Mouse (Mus musculus) forebrain, embryonic 15.5 days (tissue): ENCODE measurements at regions not wholly inside any gene's neighbourhood (a gene's known extent, or its start where the extent isn't known, plus 50 kb on each side); places are given as distances from the start of the nearest gene placed in this dataset.

Experiments
- ATAC-seq: fragments of 200-750 bp; cut with Nextera tagmentation; replicated peaks from 2 replicates; pipeline ENCODE4 v1.8.0; 2017; ENCODE audit warnings: mild to moderate bottlenecking, moderate TSS enrichment, moderate library complexity
- H3K27ac ChIP-seq: fragments of 300-500 bp; sonication (generic); replicated peaks from 2 replicates; pipeline ENCODE4 v1.5.1; 2015; ENCODE audit warnings: mild to moderate bottlenecking, inconsistent platforms
- H3K27me3 ChIP-seq: fragments of 300-500 bp; sonication (generic); 2 replicates; pipeline ENCODE4 v1.6.1; 2015; ENCODE audit warnings: inconsistent platforms
- H3K36me3 ChIP-seq: fragments of 300-500 bp; sonication (generic); 2 replicates; pipeline ENCODE4 v1.6.1; 2015; ENCODE audit warnings: mild to moderate bottlenecking, inconsistent platforms
- H3K4me1 ChIP-seq: fragments of 300-500 bp; sonication (generic); 2 replicates; pipeline ENCODE4 v1.6.1; 2015; ENCODE audit warnings: inconsistent platforms
- H3K4me2 ChIP-seq: fragments of 300-500 bp; sonication (generic); replicated peaks from 2 replicates; pipeline ENCODE4 v1.6.1; 2015; ENCODE audit warnings: mild to moderate bottlenecking, inconsistent platforms
- H3K4me3 ChIP-seq: fragments of 300-500 bp; sonication (generic); 2 replicates; pipeline ENCODE4 v1.5.1; 2015; ENCODE audit warnings: mild to moderate bottlenecking, inconsistent platforms
- H3K9ac ChIP-seq: fragments of 300-500 bp; sonication (generic); replicated peaks from 2 replicates; pipeline ENCODE4 v1.6.1; 2015; ENCODE audit warnings: mild to moderate bottlenecking, inconsistent platforms
- H3K9me3 ChIP-seq: fragments of 300-500 bp; sonication (generic); 2 replicates; pipeline ENCODE4 v1.6.1; 2016; ENCODE audit warnings: inconsistent platforms
- WGBS: fragments of 180-500 bp; shearing (Covaris S2); methylation state at CpG from one replicate; pipeline ENCODE4 v1.1.7; 2015; ENCODE audit warnings: mixed read lengths; 5-methylcytosine and 5-hydroxymethylcytosine counted together

- 20% methylated on average over 3 of the region's 3 CpGs for WGBS
- 0 out of 2 replicates have a peak, but pooled peaks cover 3% of the 10 kb centered on the region for H3K27me3 ChIP-seq
- H3K4me3 ChIP-seq, result no peak overlapping the region
- H3K4me1 ChIP-seq, result peaks cover 12% of the 10 kb centered on the region; the same call in 1 of the 2 replicates
- H3K4me2 ChIP-seq, result no peak overlapping the region
- no peaks in the 10 kb centered on the region for H3K9me3 ChIP-seq
- H3K36me3 ChIP-seq, result no peaks in the 10 kb centered on the region
- ATAC-seq, result no peak
- H3K27ac ChIP-seq, result no peak overlapping the region
- no peak overlapping the region for H3K9ac ChIP-seq
Measured at GRCm38 (mm10) chr13:57281504-57281903, 385.7 kb upstream of the Trpc7 start.

- Histone ChIP-seq H3K9ac (no peak overlapping the region), H3K4me3 (no peak overlapping the region), H3K27ac (no peak overlapping the region), H3K27me3 (0 out of 2 replicates have a peak, but pooled peaks cover 3% of the 10 kb centered on the region), H3K4me2 (no peak overlapping the region), H3K36me3 (no peaks in the 10 kb centered on the region), H3K9me3 (no peaks in the 10 kb centered on the region), H3K4me1 (peaks cover 12% of the 10 kb centered on the region; the same call in 1 of the 2 replicates)
- WGBS, result 6% methylated on average over 2 of the region's 2 CpGs
- ATAC-seq, result no peak
Measured at GRCm38 (mm10) chr13:57278580-57278979, 382.8 kb upstream of the Trpc7 start.

GRCm38 (mm10) chr13:57277076-57277475 lies 381.3 kb upstream of the Trpc7 start:
- H3K9me3 ChIP-seq, result no peaks in the 10 kb centered on the region
- H3K36me3 ChIP-seq, result no peaks in the 10 kb centered on the region
- 0 out of 2 replicates have a peak, but pooled peaks cover 3% of the 10 kb centered on the region for H3K27me3 ChIP-seq
- peaks cover 5% of the 10 kb centered on the region; the same call in 1 of the 2 replicates for H3K4me1 ChIP-seq
- 44% methylated on average over 4 of the region's 4 CpGs for WGBS
- ATAC-seq, result no peak
- H3K9ac ChIP-seq, result no peak overlapping the region
- no peak overlapping the region for H3K4me2 ChIP-seq
- H3K27ac ChIP-seq, result no peak overlapping the region
- no peak overlapping the region for H3K4me3 ChIP-seq

- Histone ChIP-seq H3K4me1 (no peaks in the 10 kb centered on the region), H3K27me3 (0 out of 2 replicates have a peak, but pooled peaks cover 3% of the 10 kb centered on the region), H3K27ac (no peak overlapping the region), H3K9ac (no peak overlapping the region), H3K9me3 (no peaks in the 10 kb centered on the region), H3K4me2 (no peak overlapping the region), H3K36me3 (no peaks in the 10 kb centered on the region), H3K4me3 (no peak overlapping the region)
- ATAC-seq, result no peak
- WGBS, result 86% methylated on average over 11 of the region's 11 CpGs
Measured at GRCm38 (mm10) chr13:57275871-57276270, 380.1 kb upstream of the Trpc7 start.

GRCm38 (mm10) chr13:57273593-57273992 lies 377.8 kb upstream of the Trpc7 start:
- 24% methylated on average over 3 of the region's 3 CpGs for WGBS
- H3K4me3 ChIP-seq, result no peak overlapping the region
- no peak overlapping the region for H3K9ac ChIP-seq
- H3K4me2 ChIP-seq, result no peak overlapping the region
- H3K27me3 ChIP-seq, result no peaks in the 10 kb centered on the region
- no peaks in the 10 kb centered on the region for H3K9me3 ChIP-seq
- ATAC-seq, result no peak
- H3K27ac ChIP-seq, result no peak overlapping the region
- H3K4me1 ChIP-seq, result no peaks in the 10 kb centered on the region
- no peaks in the 10 kb centered on the region for H3K36me3 ChIP-seq

DNA sequence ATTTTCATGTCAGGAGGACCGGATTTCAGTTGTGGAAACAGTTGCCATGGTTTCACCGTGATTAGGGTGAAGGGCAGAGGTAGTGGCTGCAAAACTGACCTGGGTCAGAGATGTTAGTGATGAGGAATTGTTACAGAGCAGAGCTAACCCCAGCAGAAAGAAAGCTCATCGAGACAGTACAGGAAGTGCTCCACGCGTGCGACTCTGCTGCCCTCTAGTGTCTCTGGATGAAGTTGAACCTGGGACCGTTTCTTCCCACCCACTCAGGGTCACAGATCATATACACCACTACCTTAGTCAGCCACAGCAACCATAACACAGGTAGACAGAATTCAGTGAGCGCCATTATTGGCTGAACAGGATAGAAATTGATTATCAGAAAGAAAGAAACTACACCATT lies 373.8 kb upstream of the Trpc7 start:
- H3K9me3 ChIP-seq, result no peaks in the 10 kb centered on the region
- H3K36me3 ChIP-seq, result no peaks in the 10 kb centered on the region
- H3K27me3 ChIP-seq, result no peaks in the 10 kb centered on the region
- H3K4me3 ChIP-seq, result no peak overlapping the region
- WGBS, result 14% methylated on average over 8 of the region's 8 CpGs
- H3K4me2 ChIP-seq, result no peak overlapping the region
- no peaks in the 10 kb centered on the region for H3K4me1 ChIP-seq
- no peak overlapping the region for H3K9ac ChIP-seq
- H3K27ac ChIP-seq, result no peak overlapping the region
- ATAC-seq, result peak; percentile 80

- WGBS, result 4% methylated on average over 6 of the region's 6 CpGs
- Histone ChIP-seq H3K4me1 (no peaks in the 10 kb centered on the region), H3K4me3 (no peak overlapping the region), H3K36me3 (no peaks in the 10 kb centered on the region), H3K27me3 (no peaks in the 10 kb centered on the region), H3K27ac (0 out of 2 replicates have a peak overlapping the region, but pooled peaks have one; percentile 0), H3K4me2 (no peak overlapping the region), H3K9ac (no peak overlapping the region), H3K9me3 (no peaks in the 10 kb centered on the region)
- ATAC-seq, result peak; percentile 32
Measured at GRCm38 (mm10) chr13:57259920-57260319, 364.1 kb upstream of the Trpc7 start.

DNA sequence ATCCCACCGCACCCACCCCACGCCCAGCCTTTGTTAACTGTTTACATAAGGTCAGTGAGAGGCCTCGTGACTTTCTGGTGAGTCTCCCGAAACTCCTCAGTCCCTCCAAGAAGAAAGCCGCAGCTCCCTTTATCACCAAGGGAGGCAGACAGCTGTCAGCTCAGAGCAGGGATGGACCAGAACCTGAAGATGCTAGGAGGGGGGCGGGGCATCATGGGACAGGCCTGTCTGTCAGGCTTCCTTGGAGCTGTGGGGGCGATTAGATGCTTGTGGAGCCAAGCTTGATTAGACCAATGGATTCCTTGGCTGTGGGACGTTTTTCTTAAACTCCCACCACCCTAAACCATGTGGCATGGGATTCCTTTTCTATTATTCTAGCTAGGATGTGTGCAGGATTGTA lies 363.7 kb upstream of the Trpc7 start:
- no peak overlapping the region for H3K4me2 ChIP-seq
- no peak for ATAC-seq
- H3K4me1 ChIP-seq, result no peaks in the 10 kb centered on the region
- H3K9me3 ChIP-seq, result no peaks in the 10 kb centered on the region
- no peaks in the 10 kb centered on the region for H3K36me3 ChIP-seq
- 0 out of 2 replicates have a peak overlapping the region, but pooled peaks have one; percentile 0 for H3K27ac ChIP-seq
- no peaks in the 10 kb centered on the region for H3K27me3 ChIP-seq
- 72% methylated on average over 8 of the region's 8 CpGs for WGBS
- no peak overlapping the region for H3K4me3 ChIP-seq
- H3K9ac ChIP-seq, result no peak overlapping the region

GRCm38 (mm10) chr13:57255920-57256319 lies 360.1 kb upstream of the Trpc7 start:
- 86% methylated on average over 11 of the region's 11 CpGs for WGBS
- H3K9ac ChIP-seq, result no peak overlapping the region
- H3K4me2 ChIP-seq, result no peak overlapping the region
- no peaks in the 10 kb centered on the region for H3K27me3 ChIP-seq
- H3K4me3 ChIP-seq, result no peak overlapping the region
- no peaks in the 10 kb centered on the region for H3K36me3 ChIP-seq
- no peaks in the 10 kb centered on the region for H3K9me3 ChIP-seq
- no peaks in the 10 kb centered on the region for H3K4me1 ChIP-seq
- no peak overlapping the region for H3K27ac ChIP-seq
- ATAC-seq, result no peak

DNA sequence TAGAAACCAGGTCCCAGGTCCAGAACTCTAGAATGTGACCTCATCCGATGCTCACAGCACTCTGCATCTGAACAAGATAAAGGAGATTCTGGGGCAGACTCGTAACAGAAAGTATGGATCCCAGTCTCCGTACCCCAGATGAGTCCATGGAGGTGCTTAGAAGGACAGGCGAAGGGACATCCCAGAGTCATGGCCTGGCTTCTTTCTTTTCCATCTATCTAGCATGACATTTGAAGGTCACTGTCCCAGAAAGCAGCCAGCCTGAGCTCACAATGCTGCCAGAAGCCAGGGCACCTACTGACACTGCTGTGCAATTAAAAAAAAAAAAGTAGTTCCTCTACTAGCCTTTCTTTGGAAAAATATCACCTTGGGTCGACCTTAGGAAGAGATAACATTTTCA lies 354.1 kb upstream of the Trpc7 start:
- Histone ChIP-seq H3K36me3 (no peaks in the 10 kb centered on the region), H3K4me2 (no peak overlapping the region), H3K9me3 (no peaks in the 10 kb centered on the region), H3K4me3 (no peak overlapping the region), H3K27ac (no peak overlapping the region), H3K4me1 (0 out of 2 replicates have a peak, but pooled peaks cover 7% of the 10 kb centered on the region), H3K27me3 (no peaks in the 10 kb centered on the region), H3K9ac (no peak overlapping the region)
- 86% methylated on average over 5 of the region's 5 CpGs for WGBS
- no peak for ATAC-seq

GRCm38 (mm10) chr13:57249401-57249800 lies 353.6 kb upstream of the Trpc7 start:
- H3K4me1 ChIP-seq, result 0 out of 2 replicates have a peak, but pooled peaks cover 7% of the 10 kb centered on the region
- no peak for ATAC-seq
- H3K4me3 ChIP-seq, result no peak overlapping the region
- H3K4me2 ChIP-seq, result no peak overlapping the region
- no peak overlapping the region for H3K9ac ChIP-seq
- H3K9me3 ChIP-seq, result no peaks in the 10 kb centered on the region
- H3K27me3 ChIP-seq, result no peaks in the 10 kb centered on the region
- WGBS, result 75% methylated on average over 4 of the region's 4 CpGs
- no peak overlapping the region for H3K27ac ChIP-seq
- no peaks in the 10 kb centered on the region for H3K36me3 ChIP-seq

GRCm38 (mm10) chr13:57246238-57246963 lies 350.6 kb upstream of the Trpc7 start:
- Histone ChIP-seq H3K4me2 (0 out of 2 replicates have a peak overlapping the region, but pooled peaks have one; percentile 4), H3K4me3 (no peak overlapping the region), H3K27ac (no peak overlapping the region), H3K27me3 (no peaks in the 10 kb centered on the region), H3K9ac (no peak overlapping the region), H3K36me3 (no peaks in the 10 kb centered on the region), H3K4me1 (0 out of 2 replicates have a peak, but pooled peaks cover 7% of the 10 kb centered on the region), H3K9me3 (no peaks in the 10 kb centered on the region)
- 66% methylated on average over 18 of the region's 18 CpGs for WGBS
- no peak for ATAC-seq
